Mouse (Mus musculus) intestine, embryonic 16.5 days (tissue): ENCODE data around the gene Vps37c. TPM values are rescaled to one million over a fixed set of nuclear protein-coding genes. Genes with fewer than 3 reads are reported as not detected.

Source experiments
- ATAC-seq: fragments of 200-750 bp; cut with Nextera tagmentation; 2 replicates; pipeline ENCODE4 v1.8.0; 2017; ENCODE audit warnings: moderate TSS enrichment, moderate library complexity
- H3K27ac ChIP-seq: fragments of 300-500 bp; sonication (generic); 2 replicates; pipeline ENCODE4 v1.5.1; 2014; ENCODE audit warnings: mild to moderate bottlenecking, low read length
- H3K27me3 ChIP-seq: fragments of 300-500 bp; sonication (generic); replicated peaks from 2 replicates; pipeline ENCODE4 v1.6.1; 2014; ENCODE audit warnings: low read length, control low read depth, mixed read lengths; ENCODE audit not compliant: control insufficient read depth, insufficient read depth
- H3K36me3 ChIP-seq: fragments of 300-500 bp; sonication (generic); 2 replicates; pipeline ENCODE4 v1.6.1; 2014; ENCODE audit warnings: low read length, control low read depth; ENCODE audit not compliant: control insufficient read depth, insufficient read depth
- H3K4me1 ChIP-seq: fragments of 300-500 bp; sonication (generic); 2 replicates; pipeline ENCODE4 v1.6.1; 2014; ENCODE audit warnings: low read length, control low read depth, mixed read lengths; ENCODE audit not compliant: control insufficient read depth, insufficient read depth
- H3K4me2 ChIP-seq: fragments of 300-500 bp; sonication (generic); 2 replicates; pipeline ENCODE4 v1.6.1; 2014; ENCODE audit warnings: low read depth, low read length, control low read depth
- H3K4me3 ChIP-seq: fragments of 300-500 bp; sonication (generic); 2 replicates; pipeline ENCODE4 v1.5.1; 2014; ENCODE audit warnings: mild to moderate bottlenecking, low read length
- H3K9ac ChIP-seq: fragments of 300-500 bp; sonication (generic); 2 replicates; pipeline ENCODE4 v1.6.1; 2014; ENCODE audit warnings: low read depth, low read length
- H3K9me3 ChIP-seq: fragments of 300-500 bp; sonication (generic); 2 replicates; pipeline ENCODE4 v1.6.1; 2016; ENCODE audit warnings: low read length, control low read depth; ENCODE audit not compliant: control insufficient read depth
- WGBS: fragments of 180-500 bp; shearing (Covaris S2); extraction: QIAGEN DNeasy Blood & Tissue Kit; methylation state at CpG from one replicate; pipeline ENCODE4 v1.1.7; 2014; 5-methylcytosine and 5-hydroxymethylcytosine counted together
- polyA plus RNA-seq: library from polyadenylated mRNA; unstranded; fragments of >200 nt; fragmentation: Nextera tagmentation; extraction: Ambion mirVana; gene quantifications from 2 replicates; pipeline ENCODE4 v1.2.1, GENCODE M21; 2015

Vps37c gene
- polyA plus RNA-seq, 1 experiment from 2014 or later: 36.2 TPM

DNA sequence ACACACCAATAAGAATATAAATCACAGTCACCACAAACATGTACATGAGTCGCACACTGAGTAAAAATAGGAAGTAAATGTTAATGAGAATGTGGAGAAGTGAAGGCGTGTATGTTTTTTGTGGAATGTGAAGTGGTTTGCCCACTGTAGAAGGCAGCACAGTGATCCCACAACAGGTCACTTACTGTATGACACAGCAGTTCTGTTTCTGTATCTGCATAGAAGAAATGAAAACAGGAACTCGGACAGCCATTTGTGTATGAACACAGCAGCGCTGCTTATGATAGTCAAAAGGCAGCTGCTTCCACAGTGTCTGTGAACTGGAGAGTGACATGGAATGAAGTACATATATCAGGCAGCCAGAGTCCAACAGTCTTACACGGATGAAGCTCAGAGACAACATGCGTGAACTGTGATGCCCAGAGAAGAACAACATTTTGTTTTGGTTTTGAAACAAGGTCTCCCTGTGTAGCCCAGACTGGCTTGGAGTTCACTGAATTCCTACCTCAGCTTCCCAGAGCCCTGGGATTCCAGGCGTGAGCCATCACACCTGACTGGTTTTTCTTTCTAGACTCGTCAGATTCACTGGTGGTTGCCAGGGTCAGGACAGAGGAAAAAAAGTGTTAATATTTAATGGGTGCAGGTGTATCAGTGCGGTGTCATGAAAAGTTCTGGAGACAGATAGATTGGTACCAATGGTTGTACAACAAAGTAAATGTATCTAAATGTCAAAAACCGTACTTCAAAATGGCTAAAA is 5.6 kb downstream of the Vps37c start:
- no peak overlapping the region for H3K27ac ChIP-seq
- ATAC-seq: no peak
- H3K9me3 ChIP-seq: no peaks in the 10 kb centered on the region
- H3K4me3 ChIP-seq: no peak overlapping the region
- no peak overlapping the region for H3K4me2 ChIP-seq
- no peaks in the 10 kb centered on the region for H3K36me3 ChIP-seq
- WGBS: 84% methylated on average over 10 of the region's 10 CpGs
- no peaks in the 10 kb centered on the region for H3K27me3 ChIP-seq
- H3K9ac ChIP-seq: no peak overlapping the region
- H3K4me1 ChIP-seq: peaks cover 63% of the 10 kb centered on the region

DNA sequence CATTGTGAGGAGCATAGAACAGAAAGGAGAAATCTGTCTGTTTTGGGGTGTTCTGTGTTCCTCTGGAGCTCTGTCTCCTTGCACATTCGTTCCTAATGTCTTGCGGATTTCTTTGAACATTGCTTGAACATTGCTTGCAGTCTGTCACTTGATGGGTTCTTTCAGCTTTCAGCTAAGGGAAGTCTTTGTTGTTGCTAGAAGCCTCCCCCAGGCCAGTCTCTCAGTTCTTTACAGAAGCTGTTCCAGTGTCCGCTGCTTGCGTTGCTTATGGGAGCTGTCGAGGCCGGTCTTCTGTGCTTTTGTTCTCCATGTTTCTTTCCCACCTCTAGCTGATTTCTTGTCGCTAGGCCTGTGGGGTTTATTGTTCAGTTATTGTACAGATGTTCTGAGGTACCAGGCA is 7.3 kb downstream of the Vps37c start:
- Histone ChIP-seq H3K9me3 (no peaks in the 10 kb centered on the region), H3K4me2 (no peak overlapping the region), H3K9ac (no peak overlapping the region), H3K27ac (no peak overlapping the region), H3K27me3 (no peaks in the 10 kb centered on the region), H3K36me3 (no peaks in the 10 kb centered on the region), H3K4me3 (no peak overlapping the region), H3K4me1 (peaks cover 67% of the 10 kb centered on the region)
- WGBS: 57% methylated on average over 7 of the region's 7 CpGs
- no peak for ATAC-seq

DNA sequence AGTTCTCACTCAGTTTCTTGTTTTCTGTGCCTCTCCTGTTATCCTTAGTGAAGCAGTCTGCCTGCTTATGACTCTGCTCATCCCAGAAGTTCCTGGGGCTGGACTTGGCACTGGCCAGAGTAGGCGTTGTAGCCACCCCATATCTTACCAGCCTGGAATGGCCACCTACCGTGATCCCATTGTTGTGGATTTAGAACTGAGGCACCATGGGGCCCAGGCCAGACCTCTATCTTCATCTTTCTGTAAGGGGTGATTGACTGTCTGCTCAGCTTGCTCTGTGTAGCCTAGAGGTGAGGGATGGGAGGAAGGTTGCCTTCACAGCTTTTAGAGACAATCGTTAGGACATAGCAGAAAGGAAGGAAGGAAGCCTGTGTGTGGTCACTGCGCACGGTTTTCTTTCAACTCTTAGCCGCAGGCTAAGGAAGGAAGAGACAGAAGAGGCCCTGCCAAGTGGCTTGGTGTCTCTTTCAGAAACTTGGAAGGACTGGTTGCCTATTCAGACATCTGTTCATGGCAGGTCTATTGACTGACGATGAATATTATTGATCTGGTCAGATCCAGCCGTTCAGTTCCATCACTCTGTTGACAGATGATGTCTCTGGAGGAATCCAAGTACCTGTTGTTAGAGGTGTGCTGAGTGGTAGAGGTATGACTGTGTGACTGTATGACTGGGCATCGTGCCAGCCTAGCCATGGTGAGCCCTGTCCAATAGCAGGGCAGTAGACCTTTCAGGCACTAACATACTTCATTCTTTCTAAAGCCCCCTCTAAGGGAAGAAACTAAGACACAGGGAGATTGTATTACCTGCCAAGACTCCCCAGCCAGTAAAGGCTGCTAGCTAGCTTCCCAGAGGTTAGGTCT is 9.8 kb downstream of the Vps37c start:
- no peak overlapping the region for H3K9ac ChIP-seq
- 73% methylated on average over 9 of the region's 9 CpGs for WGBS
- H3K9me3 ChIP-seq: no peaks in the 10 kb centered on the region
- peaks cover 61% of the 10 kb centered on the region for H3K4me1 ChIP-seq
- H3K4me3 ChIP-seq: no peak overlapping the region
- ATAC-seq: no peak
- H3K4me2 ChIP-seq: no peak overlapping the region
- no peaks in the 10 kb centered on the region for H3K36me3 ChIP-seq
- peak overlapping the region; percentile 92; the same call in 1 of the 2 replicates for H3K27ac ChIP-seq
- H3K27me3 ChIP-seq: no peaks in the 10 kb centered on the region

DNA sequence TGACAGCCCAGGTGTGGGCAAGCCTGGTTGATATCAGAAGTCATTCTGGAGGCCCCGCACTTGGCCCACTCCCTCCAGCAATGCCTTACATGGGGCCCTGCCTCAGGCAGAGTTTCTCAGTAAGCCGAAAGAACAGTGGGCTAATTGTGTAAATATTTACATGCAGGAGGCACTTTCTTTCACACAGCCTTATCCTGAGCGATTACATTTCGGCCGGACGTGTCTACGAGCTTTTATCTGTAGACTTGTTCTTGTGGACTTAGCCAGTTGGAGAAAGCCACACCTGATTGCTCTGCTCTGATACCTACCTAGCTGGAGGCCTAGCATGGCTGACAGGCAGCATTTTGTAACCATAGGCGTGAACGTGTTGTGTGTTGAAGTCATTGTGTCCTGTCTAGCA is 11.3 kb downstream of the Vps37c start:
- Histone ChIP-seq H3K36me3 (no peaks in the 10 kb centered on the region), H3K4me1 (peaks cover 61% of the 10 kb centered on the region), H3K27me3 (no peaks in the 10 kb centered on the region), H3K9ac (peak overlapping the region; percentile 55), H3K4me2 (peak overlapping the region; percentile 31; the same call in 1 of the 2 replicates), H3K27ac (peak overlapping the region; percentile 92), H3K9me3 (no peaks in the 10 kb centered on the region), H3K4me3 (no peak overlapping the region)
- WGBS: 23% methylated on average over 9 of the region's 9 CpGs
- peak; percentile 86 for ATAC-seq

DNA sequence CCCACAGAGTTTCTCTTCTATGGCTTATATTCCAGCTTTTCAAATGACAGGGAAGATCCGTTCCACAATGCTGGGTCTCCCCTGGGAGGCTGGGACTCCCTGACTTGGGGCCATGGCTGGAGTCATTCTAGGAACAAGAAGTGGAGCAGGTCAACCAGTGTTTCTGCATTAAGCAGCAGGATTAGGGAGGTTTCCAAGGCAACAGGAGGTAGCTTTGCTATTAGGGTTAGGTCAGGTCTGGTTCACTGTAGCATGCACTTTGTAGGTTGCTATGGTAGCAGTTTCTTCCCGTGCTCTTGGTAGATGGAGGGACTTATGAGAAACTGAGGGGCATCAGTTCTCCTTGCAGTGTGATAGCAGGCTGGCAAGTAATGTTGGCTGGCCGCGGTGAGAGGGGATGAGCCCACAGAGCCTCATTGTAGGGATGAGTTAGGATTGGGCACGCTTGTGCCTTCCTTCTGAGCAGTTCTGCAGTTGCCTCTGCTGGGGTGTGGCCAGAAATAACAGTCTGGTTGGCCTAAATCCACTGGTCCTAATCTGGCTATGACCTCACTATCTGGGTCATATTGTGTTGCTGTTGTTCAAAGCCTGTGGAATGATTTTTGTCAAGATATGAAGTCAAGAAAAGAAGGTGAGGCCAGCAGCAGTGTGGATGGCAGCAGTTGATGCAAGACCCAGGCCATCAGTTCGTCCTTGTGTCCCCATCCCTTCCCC is 12.6 kb downstream of the Vps37c start:
- Histone ChIP-seq H3K27me3 (no peaks in the 10 kb centered on the region), H3K27ac (no peak overlapping the region), H3K36me3 (no peaks in the 10 kb centered on the region), H3K4me2 (no peak overlapping the region), H3K9ac (no peak overlapping the region), H3K4me3 (no peak overlapping the region), H3K9me3 (no peaks in the 10 kb centered on the region), H3K4me1 (peaks cover 50% of the 10 kb centered on the region)
- 78% methylated on average over 6 of the region's 6 CpGs for WGBS
- ATAC-seq: no peak

DNA sequence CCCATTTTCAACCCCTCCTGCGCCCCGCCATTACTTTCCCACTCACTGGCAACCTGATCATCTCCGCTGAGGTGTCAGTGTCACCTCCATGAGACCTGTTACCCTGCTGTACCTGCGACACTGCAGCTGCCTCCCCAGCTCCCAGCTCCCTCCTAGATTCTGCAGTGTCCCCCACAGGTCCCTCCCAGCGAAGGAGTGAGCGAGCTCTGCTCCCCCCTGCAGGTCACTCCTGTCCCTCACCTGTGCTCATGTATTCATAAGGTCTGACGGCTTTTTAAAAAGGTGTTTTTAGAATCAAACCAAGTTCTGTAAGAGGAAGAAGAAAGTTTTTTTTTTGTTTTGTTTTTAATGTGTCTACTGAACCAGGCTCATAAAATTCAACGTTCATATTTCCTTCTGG is 13.6 kb downstream of the Vps37c start:
- H3K27ac ChIP-seq: no peak overlapping the region
- peaks cover 5% of the 10 kb centered on the region; the same call in 1 of the 2 replicates for H3K36me3 ChIP-seq
- peaks cover 45% of the 10 kb centered on the region for H3K4me1 ChIP-seq
- H3K4me2 ChIP-seq: no peak overlapping the region
- no peaks in the 10 kb centered on the region for H3K27me3 ChIP-seq
- H3K9ac ChIP-seq: no peak overlapping the region
- no peaks in the 10 kb centered on the region for H3K9me3 ChIP-seq
- no peak overlapping the region for H3K4me3 ChIP-seq
- ATAC-seq: no peak
- 80% methylated on average over 8 of the region's 8 CpGs for WGBS

DNA sequence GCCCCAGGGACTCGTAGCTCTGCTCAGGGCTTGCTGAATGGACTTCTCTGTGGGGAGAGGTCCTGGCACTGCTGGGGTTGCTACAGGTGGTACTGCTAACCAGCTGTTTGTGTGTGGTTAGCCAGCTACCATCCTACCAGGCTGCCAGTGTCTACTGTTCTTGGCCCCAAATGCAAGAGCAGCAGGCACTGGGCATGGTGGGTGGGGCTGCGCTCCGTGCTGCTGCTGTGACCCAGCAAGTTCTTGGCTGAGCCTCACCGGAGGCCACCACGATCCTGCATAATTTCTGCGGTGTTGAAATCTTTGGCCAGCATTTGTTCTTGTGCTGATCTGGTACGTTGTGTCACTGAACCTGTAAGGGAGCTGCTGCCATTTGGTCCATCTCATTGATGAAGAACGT is 14.9 kb downstream of the Vps37c start:
- H3K9me3 ChIP-seq: no peaks in the 10 kb centered on the region
- peaks cover 33% of the 10 kb centered on the region for H3K4me1 ChIP-seq
- ATAC-seq: no peak
- no peaks in the 10 kb centered on the region for H3K27me3 ChIP-seq
- H3K27ac ChIP-seq: no peak overlapping the region
- peaks cover 5% of the 10 kb centered on the region; the same call in 1 of the 2 replicates for H3K36me3 ChIP-seq
- no peak overlapping the region for H3K4me3 ChIP-seq
- H3K4me2 ChIP-seq: no peak overlapping the region
- 89% methylated on average over 8 of the region's 8 CpGs for WGBS
- 0 out of 2 replicates have a peak overlapping the region, but pooled peaks have one; percentile 22 for H3K9ac ChIP-seq

DNA sequence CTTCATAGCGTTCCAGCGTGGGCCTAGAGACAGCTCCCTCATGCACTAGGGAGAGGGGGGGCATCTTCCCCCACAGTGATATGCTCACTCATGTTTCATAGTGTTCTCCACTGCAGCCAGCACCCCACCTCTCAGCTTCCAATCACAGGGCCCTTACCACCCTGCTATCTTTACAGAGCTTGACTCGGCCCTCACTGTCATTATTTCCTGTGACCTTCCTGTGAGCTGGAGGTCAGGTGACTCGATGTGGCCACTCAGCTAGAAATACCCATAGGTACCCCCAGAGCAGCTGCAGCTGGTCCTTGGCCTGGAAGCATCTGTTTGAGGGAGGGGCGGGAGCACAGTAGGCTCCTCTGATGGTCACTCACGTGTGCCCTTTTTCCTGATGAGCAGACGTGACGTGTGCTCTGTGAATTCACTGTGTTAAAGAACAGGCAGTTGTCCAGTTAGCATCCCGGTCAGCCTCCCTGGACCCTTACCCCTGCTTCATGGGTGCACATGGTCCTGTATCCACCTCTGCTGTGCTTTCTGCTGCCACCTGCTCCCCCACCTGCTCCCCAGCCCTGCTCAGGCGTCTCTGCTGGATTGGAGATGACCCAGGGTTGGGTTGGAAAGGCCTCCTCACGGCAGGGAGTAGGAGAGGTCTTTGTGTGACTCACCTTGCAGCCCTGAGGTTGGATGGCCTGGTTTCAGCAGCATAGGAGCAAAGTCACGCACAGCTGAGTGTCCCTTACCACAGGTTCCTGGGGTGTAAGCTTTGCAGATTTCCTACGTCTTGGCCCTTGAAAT is 18.7 kb downstream of the Vps37c start:
- WGBS: 80% methylated on average over 13 of the region's 13 CpGs
- no peaks in the 10 kb centered on the region for H3K27me3 ChIP-seq
- no peaks in the 10 kb centered on the region for H3K9me3 ChIP-seq
- no peak for ATAC-seq
- H3K36me3 ChIP-seq: peaks cover 12% of the 10 kb centered on the region
- no peak overlapping the region for H3K27ac ChIP-seq
- H3K4me2 ChIP-seq: no peak overlapping the region
- peaks cover 9% of the 10 kb centered on the region for H3K4me1 ChIP-seq
- no peak overlapping the region for H3K4me3 ChIP-seq
- no peak overlapping the region for H3K9ac ChIP-seq
